Mouse (Mus musculus): Measurements from ENCODE around the gene Deup1. TPM values are rescaled to one million over a fixed set of nuclear protein-coding genes. Genes with fewer than 3 reads are reported as not detected.

The Deup1 gene
- total RNA-seq, 2 experiments from 2014 or later, result not detected

Other genes starting within 250 kb of the Deup1 start
- 7.1 TPM in 1 of 2 replicates, not detected in the other for gene Smco4, start 134.5 kb downstream of the Deup1 start, total RNA-seq (2015; ENCODE audit: low replicate concordance)
- 2.5 TPM in 1 of 2 replicates, not detected in the other for gene Smco4, start 134.5 kb downstream of the Deup1 start, total RNA-seq (2017; ENCODE audit: low replicate concordance)
- 6.9 and 8.2 TPM in 2 replicates for gene Slc36a4, start 81.8 kb upstream of the Deup1 start, total RNA-seq (2015; ENCODE audit: low replicate concordance)
- gene Slc36a4, start 81.8 kb upstream of the Deup1 start, total RNA-seq (2017; ENCODE audit: low replicate concordance), result 2.1 and 3.1 TPM in 2 replicates
- not detected in 2 replicates for gene Mtnr1b, start 246.6 kb upstream of the Deup1 start, total RNA-seq (2015; ENCODE audit: low replicate concordance)
- gene Mtnr1b, start 246.6 kb upstream of the Deup1 start, total RNA-seq (2017; ENCODE audit: low replicate concordance), result not detected in 2 replicates